Mouse (Mus musculus) G1E (cell line): Measurements from ENCODE around the gene Coil.

Experiments
- CTCF ChIP-seq: IDR thresholded peaks from 2 replicates; pipeline ENCODE4 v1.5.1; 2012; ENCODE audit warnings: low read depth, low read length, inconsistent platforms, mixed read lengths
- GATA1 ChIP-seq: IDR thresholded peaks from 2 replicates; pipeline ENCODE4 v1.6.1; 2012; ENCODE audit warnings: borderline replicate concordance, low read length, inconsistent platforms, mixed read lengths
- GATA2 ChIP-seq: IDR thresholded peaks from 2 replicates; pipeline ENCODE4 v1.6.1; 2012; ENCODE audit warnings: low read depth, low read length, inconsistent platforms, borderline replicate concordance
- POLR2AphosphoS5 ChIP-seq: IDR thresholded peaks from 2 replicates; pipeline ENCODE4 v1.6.1; 2012; ENCODE audit warnings: low read depth, low read length, inconsistent platforms; ENCODE audit not compliant: insufficient replicate concordance
- TAL1 ChIP-seq: conservative IDR thresholded peaks from 2 replicates; pipeline ENCODE4 v1.6.1; 2012; ENCODE audit warnings: low read depth, low read length, inconsistent platforms, mixed read lengths

DNA sequence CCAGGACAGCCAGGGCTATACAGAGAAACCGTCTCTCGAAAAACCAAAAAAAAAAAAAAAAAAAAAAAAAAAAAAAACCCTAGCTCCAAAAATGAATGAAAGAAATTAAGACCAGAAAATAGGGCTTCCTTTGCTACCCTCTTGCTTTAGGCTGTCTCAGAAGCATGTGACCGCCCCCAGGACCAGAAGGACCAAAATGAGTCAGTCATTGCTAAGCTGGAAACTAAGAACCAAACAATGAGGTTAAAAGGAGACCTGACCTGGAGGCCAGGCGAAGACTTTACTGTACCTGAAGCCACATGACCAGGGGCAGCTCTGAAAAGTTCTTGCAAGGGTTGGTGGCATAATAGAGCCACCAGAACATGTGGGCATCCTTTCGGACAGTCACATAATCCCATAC, 17.9 kb upstream of the Coil start:
- no peak for TF ChIP-seq CTCF
- no peak for TF ChIP-seq POLR2AphosphoS5
- TF ChIP-seq TAL1: no peak
- no peak for TF ChIP-seq GATA1
- no peak for TF ChIP-seq GATA2
